Mouse (Mus musculus) hindbrain, embryonic 12.5 days (tissue): ENCODE data around the gene Cryzl1. TPM values are rescaled to one million over a fixed set of nuclear protein-coding genes. Genes with fewer than 3 reads are reported as not detected.

Experiments
- ATAC-seq: fragments of 200-750 bp; cut with Nextera tagmentation; 2 replicates; pipeline ENCODE4 v1.8.0; 2017; ENCODE audit warnings: moderate TSS enrichment; ENCODE audit not compliant: low FRiP score
- H3K27ac ChIP-seq: fragments of 300-500 bp; sonication (generic); 2 replicates; pipeline ENCODE4 v1.5.1; 2016; ENCODE audit warnings: mild to moderate bottlenecking
- H3K27me3 ChIP-seq: fragments of 300-500 bp; sonication (generic); 2 replicates; pipeline ENCODE4 v1.6.1; 2016; ENCODE audit warnings: mild to moderate bottlenecking
- H3K36me3 ChIP-seq: fragments of 300-500 bp; sonication (generic); 2 replicates; pipeline ENCODE4 v1.6.1; 2016; ENCODE audit warnings: mild to moderate bottlenecking
- H3K4me1 ChIP-seq: fragments of 300-500 bp; sonication (generic); 2 replicates; pipeline ENCODE4 v1.6.1; 2016
- H3K4me2 ChIP-seq: fragments of 300-500 bp; sonication (generic); replicated peaks from 2 replicates; pipeline ENCODE4 v1.6.1; 2016; ENCODE audit warnings: mild to moderate bottlenecking
- H3K4me3 ChIP-seq: fragments of 300-500 bp; sonication (generic); 2 replicates; pipeline ENCODE4 v1.5.1; 2016; ENCODE audit warnings: mild to moderate bottlenecking
- H3K9ac ChIP-seq: fragments of 300-500 bp; sonication (generic); 2 replicates; pipeline ENCODE4 v1.6.1; 2016; ENCODE audit warnings: mild to moderate bottlenecking, moderate library complexity
- H3K9me3 ChIP-seq: fragments of 300-500 bp; sonication (generic); replicated peaks from 2 replicates; pipeline ENCODE4 v1.6.1; 2016; ENCODE audit warnings: mild to moderate bottlenecking
- WGBS: fragments of 180-500 bp; shearing (Covaris S2); methylation state at CpG from one replicate; pipeline ENCODE4 v1.1.7; 2016; 5-methylcytosine and 5-hydroxymethylcytosine counted together
- polyA plus RNA-seq: library from polyadenylated mRNA; unstranded; fragments of >200 nt; fragmentation: Nextera tagmentation; extraction: Ambion mirVana; gene quantifications from 2 replicates; pipeline ENCODE4 v1.2.1, GENCODE M21; 2016

Cryzl1 gene
- polyA plus RNA-seq, 1 experiment from 2014 or later, result 81.1 TPM

GRCm38 (mm10) chr16:91761761-91762160 is 33.0 kb upstream of the Cryzl1 start:
- Histone ChIP-seq H3K4me3 (no peak overlapping the region), H3K36me3 (peaks cover 7% of the 10 kb centered on the region; the same call in 1 of the 2 replicates), H3K9me3 (no peaks in the 10 kb centered on the region), H3K27ac (no peak overlapping the region), H3K27me3 (no peaks in the 10 kb centered on the region), H3K4me1 (peaks cover 54% of the 10 kb centered on the region), H3K9ac (no peak overlapping the region), H3K4me2 (no peak overlapping the region)
- ATAC-seq, result no peak
- 87% methylated on average over 3 of the region's 3 CpGs for WGBS

GRCm38 (mm10) chr16:91761202-91761601 is 32.4 kb upstream of the Cryzl1 start:
- H3K4me2 ChIP-seq, result no peak overlapping the region
- no peak overlapping the region for H3K9ac ChIP-seq
- H3K4me1 ChIP-seq, result peaks cover 48% of the 10 kb centered on the region
- WGBS, result 76% methylated on average over 9 of the region's 9 CpGs
- H3K27ac ChIP-seq, result no peak overlapping the region
- H3K36me3 ChIP-seq, result peaks cover 12% of the 10 kb centered on the region; the same call in 1 of the 2 replicates
- no peak for ATAC-seq
- no peaks in the 10 kb centered on the region for H3K27me3 ChIP-seq
- no peaks in the 10 kb centered on the region for H3K9me3 ChIP-seq
- H3K4me3 ChIP-seq, result no peak overlapping the region

GRCm38 (mm10) chr16:91754957-91755356 is 26.2 kb upstream of the Cryzl1 start:
- 88% methylated on average over 6 of the region's 6 CpGs for WGBS

GRCm38 (mm10) chr16:91753611-91754010 is 24.8 kb upstream of the Cryzl1 start:
- Histone ChIP-seq H3K27me3 (no peaks in the 10 kb centered on the region), H3K36me3 (0 out of 2 replicates have a peak, but pooled peaks cover 11% of the 10 kb centered on the region), H3K4me3 (no peak overlapping the region), H3K4me1 (no peaks in the 10 kb centered on the region), H3K9me3 (no peaks in the 10 kb centered on the region), H3K4me2 (no peak overlapping the region), H3K27ac (no peak overlapping the region), H3K9ac (no peak overlapping the region)
- 88% methylated on average over 4 of the region's 4 CpGs for WGBS
- ATAC-seq, result no peak

More at GRCm38 (mm10) chr16:91754957-91755356, 26.2 kb upstream of the Cryzl1 start:
- Histone ChIP-seq H3K4me3 (no peak overlapping the region), H3K9me3 (no peaks in the 10 kb centered on the region), H3K4me1 (peaks cover 7% of the 10 kb centered on the region), H3K9ac (no peak overlapping the region), H3K27me3 (no peaks in the 10 kb centered on the region), H3K36me3 (0 out of 2 replicates have a peak, but pooled peaks cover 11% of the 10 kb centered on the region), H3K4me2 (no peak overlapping the region), H3K27ac (no peak overlapping the region)
- ATAC-seq, result no peak

- H3K27me3 ChIP-seq, result no peaks in the 10 kb centered on the region
- ATAC-seq, result no peak
- H3K27ac ChIP-seq, result no peak overlapping the region
- H3K4me1 ChIP-seq, result 0 out of 2 replicates have a peak, but pooled peaks cover 2% of the 10 kb centered on the region
- 79% methylated on average over 13 of the region's 13 CpGs for WGBS
- H3K9ac ChIP-seq, result no peak overlapping the region
- H3K9me3 ChIP-seq, result no peaks in the 10 kb centered on the region
- 0 out of 2 replicates have a peak, but pooled peaks cover 13% of the 10 kb centered on the region for H3K36me3 ChIP-seq
- no peak overlapping the region for H3K4me3 ChIP-seq
- H3K4me2 ChIP-seq, result no peak overlapping the region
Measured at GRCm38 (mm10) chr16:91751644-91752385, 23.0 kb upstream of the Cryzl1 start.

- no peak overlapping the region for H3K4me3 ChIP-seq
- H3K4me1 ChIP-seq, result peaks cover 20% of the 10 kb centered on the region
- no peaks in the 10 kb centered on the region for H3K27me3 ChIP-seq
- 0 out of 2 replicates have a peak, but pooled peaks cover 7% of the 10 kb centered on the region for H3K36me3 ChIP-seq
- no peaks in the 10 kb centered on the region for H3K9me3 ChIP-seq
- H3K4me2 ChIP-seq, result no peak overlapping the region
- ATAC-seq, result no peak
- no peak overlapping the region for H3K27ac ChIP-seq
- 83% methylated on average over 6 of the region's 6 CpGs for WGBS
- no peak overlapping the region for H3K9ac ChIP-seq
Measured at GRCm38 (mm10) chr16:91747567-91747966, 18.8 kb upstream of the Cryzl1 start.

GRCm38 (mm10) chr16:91746101-91746950 is 17.6 kb upstream of the Cryzl1 start:
- Histone ChIP-seq H3K4me1 (peaks cover 23% of the 10 kb centered on the region), H3K27me3 (no peaks in the 10 kb centered on the region), H3K9me3 (no peaks in the 10 kb centered on the region), H3K27ac (peak overlapping the region; percentile 35; the same call in 1 of the 2 replicates), H3K4me3 (no peak overlapping the region), H3K4me2 (no peak overlapping the region), H3K9ac (no peak overlapping the region), H3K36me3 (0 out of 2 replicates have a peak, but pooled peaks cover 7% of the 10 kb centered on the region)
- 66% methylated on average over 14 of the region's 14 CpGs for WGBS
- no peak for ATAC-seq

- H3K4me2 ChIP-seq, result no peak overlapping the region
- no peaks in the 10 kb centered on the region for H3K9me3 ChIP-seq
- H3K4me1 ChIP-seq, result peaks cover 44% of the 10 kb centered on the region
- H3K27ac ChIP-seq, result no peak overlapping the region
- H3K27me3 ChIP-seq, result no peaks in the 10 kb centered on the region
- H3K9ac ChIP-seq, result no peak overlapping the region
- 0 out of 2 replicates have a peak, but pooled peaks cover 4% of the 10 kb centered on the region for H3K36me3 ChIP-seq
- no peak overlapping the region for H3K4me3 ChIP-seq
- WGBS, result 75% methylated on average over 7 of the region's 7 CpGs
- no peak for ATAC-seq
Measured at GRCm38 (mm10) chr16:91743055-91743454, 14.3 kb upstream of the Cryzl1 start.

- no peaks in the 10 kb centered on the region for H3K27me3 ChIP-seq
- no peaks in the 10 kb centered on the region for H3K36me3 ChIP-seq
- H3K9me3 ChIP-seq, result no peaks in the 10 kb centered on the region
- peak overlapping the region; percentile 12; the same call in 1 of the 2 replicates for H3K27ac ChIP-seq
- no peak overlapping the region for H3K9ac ChIP-seq
- H3K4me1 ChIP-seq, result peaks cover 54% of the 10 kb centered on the region
- WGBS, result 54% methylated on average over 7 of the region's 7 CpGs
- H3K4me3 ChIP-seq, result no peak overlapping the region
- no peak overlapping the region for H3K4me2 ChIP-seq
- ATAC-seq, result no peak
Measured at GRCm38 (mm10) chr16:91740918-91741255, 12.1 kb upstream of the Cryzl1 start.

GRCm38 (mm10) chr16:91740184-91740917 is 11.6 kb upstream of the Cryzl1 start:
- Histone ChIP-seq H3K9me3 (no peaks in the 10 kb centered on the region), H3K36me3 (no peaks in the 10 kb centered on the region), H3K27me3 (no peaks in the 10 kb centered on the region), H3K4me3 (no peak overlapping the region), H3K4me1 (peaks cover 52% of the 10 kb centered on the region), H3K9ac (no peak overlapping the region), H3K4me2 (no peak overlapping the region), H3K27ac (peak overlapping the region; percentile 12; the same call in 1 of the 2 replicates)
- WGBS, result 64% methylated on average over 8 of the region's 8 CpGs
- ATAC-seq, result no peak

GRCm38 (mm10) chr16:91738505-91738904 is 9.7 kb upstream of the Cryzl1 start:
- 86% methylated on average over 6 of the region's 6 CpGs for WGBS
- peaks cover 60% of the 10 kb centered on the region for H3K4me1 ChIP-seq
- no peaks in the 10 kb centered on the region for H3K36me3 ChIP-seq
- ATAC-seq, result no peak
- no peak overlapping the region for H3K9ac ChIP-seq
- H3K27ac ChIP-seq, result no peak overlapping the region
- no peaks in the 10 kb centered on the region for H3K9me3 ChIP-seq
- H3K27me3 ChIP-seq, result no peaks in the 10 kb centered on the region
- H3K4me2 ChIP-seq, result no peak overlapping the region
- H3K4me3 ChIP-seq, result no peak overlapping the region
